Mouse (Mus musculus) right cerebral cortex, postnatal 10 days (tissue): ENCODE data around the gene Igsf11.

Source experiments
- DNase-seq, 2 experiments: peaks; one replicate each; pipeline ENCODE4 v3.0.0; 2021; ENCODE audit warnings: low spot score in 2 of 2

The Igsf11 gene

GRCm38 (mm10) chr16:38931519-38931918 lies 39.0 kb downstream of the Igsf11 start:
- no peak for DNase-seq

GRCm38 (mm10) chr16:38940805-38941204 lies 48.3 kb downstream of the Igsf11 start:
- DNase-seq = no peak

GRCm38 (mm10) chr16:38941275-38941674 lies 48.8 kb downstream of the Igsf11 start:
- DNase-seq = peak; percentile 87 to 89

- DNase-seq = no peak
Measured at GRCm38 (mm10) chr16:38943706-38944550, 51.5 kb downstream of the Igsf11 start.

- DNase-seq = no peak
Measured at GRCm38 (mm10) chr16:38945111-38945510, 52.6 kb downstream of the Igsf11 start.

GRCm38 (mm10) chr16:38945581-38945981 lies 53.1 kb downstream of the Igsf11 start:
- no peak for DNase-seq

GRCm38 (mm10) chr16:38946453-38946852 lies 54.0 kb downstream of the Igsf11 start:
- peak; percentile 60 to 64 for DNase-seq

- DNase-seq = no peak
Measured at GRCm38 (mm10) chr16:38947141-38947879, 54.8 kb downstream of the Igsf11 start.

GRCm38 (mm10) chr16:38948441-38948840 lies 56.0 kb downstream of the Igsf11 start:
- no peak for DNase-seq

- no peak for DNase-seq
Measured at GRCm38 (mm10) chr16:38952881-38953280, 60.4 kb downstream of the Igsf11 start.

- no peak for DNase-seq
Measured at GRCm38 (mm10) chr16:38953821-38954220, 61.4 kb downstream of the Igsf11 start.

- DNase-seq = no peak
Measured at GRCm38 (mm10) chr16:38954501-38955288, 62.2 kb downstream of the Igsf11 start.

GRCm38 (mm10) chr16:38955296-38955695 lies 62.8 kb downstream of the Igsf11 start:
- peak; percentile 76 to 80 for DNase-seq

GRCm38 (mm10) chr16:38958801-38959200 lies 66.3 kb downstream of the Igsf11 start:
- DNase-seq = no peak

GRCm38 (mm10) chr16:38960550-38960949 lies 68.1 kb downstream of the Igsf11 start:
- DNase-seq = no peak

- DNase-seq = no peak
Measured at GRCm38 (mm10) chr16:38961865-38962264, 69.4 kb downstream of the Igsf11 start.

GRCm38 (mm10) chr16:38962695-38963094 lies 70.2 kb downstream of the Igsf11 start:
- DNase-seq = peak; percentile 47 to 64

GRCm38 (mm10) chr16:38967026-38967425 lies 74.6 kb downstream of the Igsf11 start:
- DNase-seq = no peak

- DNase-seq = no peak
Measured at GRCm38 (mm10) chr16:38976151-38976550, 83.7 kb downstream of the Igsf11 start.

GRCm38 (mm10) chr16:38978546-38978945 lies 86.1 kb downstream of the Igsf11 start:
- DNase-seq = no peak

GRCm38 (mm10) chr16:38980546-38980945 lies 88.1 kb downstream of the Igsf11 start:
- DNase-seq = no peak

- no peak for DNase-seq
Measured at GRCm38 (mm10) chr16:38982051-38982450, 89.6 kb downstream of the Igsf11 start.
